Mouse (Mus musculus): Measurements from ENCODE around the gene Mastl. TPM values are rescaled to one million over a fixed set of nuclear protein-coding genes. Genes with fewer than 3 reads are reported as not detected.

The Mastl gene
- total RNA-seq, 2 experiments from 2014 or later: 0.26 to 0.48 TPM

- DNase-seq (ENCODE audit: low spot score): peak; percentile 92
- intact Hi-C loops (cut with DNase I): loop anchor here (1.0 to 10.0 kb wide), 3 partner anchors 28 to 173 kb away; partner anchors contain the start of gene Pdss1
These were observed 88.1 kb downstream of the Mastl start, which contains the start of gene Acbd5 for GRCm38 (mm10) chr2:23067552-23068369. TSS of gene Acbd5 (plus strand) at chr2:23068167.

Other genes with a start within 250 kb of the Mastl start
- gene Abi1, start 115.8 kb downstream of the Mastl start, total RNA-seq (2021): 10 to 100 TPM; 23.2 to 25.9 TPM
- 10 to 100 TPM; 25.0 to 30.2 TPM for gene Acbd5, start 87.9 kb downstream of the Mastl start, total RNA-seq (2021)
- gene Yme1l1, start 345 bp upstream of the Mastl start, total RNA-seq (2021): 10 to 100 TPM; 65.4 to 74.4 TPM
- gene 4931423N10Rik, start 51.5 kb upstream of the Mastl start, total RNA-seq (2021): not detected
- gene Nxph2, start 165.2 kb upstream of the Mastl start, total RNA-seq (2021): not detected